Mouse (Mus musculus) left cerebral cortex, adult 11 months (tissue): ENCODE measurements around the gene Gm20388.
A peak's percentile ranks its signal among the peaks of the same experiment; 100 is the strongest.
"Not testable (repeated sequence)": the region's sequence is repeated elsewhere in the genome, so short reads cannot be mapped to it uniquely, and the experiment has no call there.

Source experiments
- DNase-seq: peaks from one replicate; pipeline ENCODE4 v3.0.0; 2022; ENCODE audit warnings: low spot score

The Gm20388 gene

GRCm38 (mm10) chr8:122622727-122623126 lies 2712.1 kb downstream of the Gm20388 start, which contains the start of gene Pabpn1l:
Gene Pabpn1l (minus strand): TSS chr8:122622739.
- DNase-seq, result no peak

GRCm38 (mm10) chr8:122623844-122624642 lies 2713.4 kb downstream of the Gm20388 start:
- no peak for DNase-seq

- DNase-seq, result no peak
These were observed 2714.0 kb downstream of the Gm20388 start for GRCm38 (mm10) chr8:122624653-122625052.

GRCm38 (mm10) chr8:122625811-122626210 lies 2715.2 kb downstream of the Gm20388 start:
- DNase-seq, result no peak

GRCm38 (mm10) chr8:122626896-122627295 lies 2716.3 kb downstream of the Gm20388 start:
- DNase-seq, result no peak

- no peak for DNase-seq
These were observed 2718.7 kb downstream of the Gm20388 start for GRCm38 (mm10) chr8:122629388-122629787.

- DNase-seq, result no peak
These were observed 2720.1 kb downstream of the Gm20388 start for GRCm38 (mm10) chr8:122630696-122631095.

- DNase-seq, result not testable (repeated sequence)
These were observed 2721.5 kb downstream of the Gm20388 start for GRCm38 (mm10) chr8:122632134-122632533.

GRCm38 (mm10) chr8:122633205-122633604 lies 2722.6 kb downstream of the Gm20388 start:
- DNase-seq, result no peak

- DNase-seq, result no peak
These were observed 2725.5 kb downstream of the Gm20388 start for GRCm38 (mm10) chr8:122635878-122636802.

DNA sequence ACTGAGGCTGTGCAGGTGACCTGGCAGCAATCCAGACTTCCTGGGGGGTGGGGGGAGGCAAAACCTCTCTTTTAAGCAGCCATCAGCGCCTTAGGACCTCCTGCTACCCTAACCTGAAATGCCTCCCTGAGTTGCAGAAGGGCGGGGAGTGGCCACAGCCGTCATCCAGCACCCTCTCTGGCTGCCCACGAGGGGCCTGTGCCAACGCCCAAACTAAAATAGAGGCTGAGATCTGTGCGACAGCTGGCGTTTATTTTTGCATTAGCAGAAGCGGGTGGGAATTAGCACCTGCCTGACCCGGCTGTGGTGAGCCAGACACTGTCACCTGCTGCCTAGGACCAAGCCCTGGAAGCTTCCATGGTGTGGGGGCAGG lies 2726.1 kb downstream of the Gm20388 start:
- no peak for DNase-seq

DNA sequence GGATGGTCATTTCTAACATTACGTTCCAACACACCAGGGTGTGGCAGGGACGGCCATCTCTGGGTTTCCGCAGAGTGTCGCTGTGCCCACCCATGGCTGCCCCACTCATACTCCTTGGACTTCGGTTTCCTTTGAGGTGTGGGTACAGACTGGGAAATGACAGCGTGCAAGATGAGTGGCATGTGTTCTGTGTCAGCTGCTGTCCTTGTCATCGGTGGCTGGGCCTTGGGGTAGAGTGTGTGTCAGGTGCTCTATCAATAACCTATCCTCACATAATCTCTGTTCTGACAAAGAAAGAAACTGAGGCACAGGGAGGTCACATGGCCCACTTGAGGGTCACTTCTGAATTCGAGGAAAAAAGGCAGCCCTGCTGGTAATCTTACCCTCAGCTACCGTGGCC lies 2726.6 kb downstream of the Gm20388 start:
- no peak for DNase-seq

- DNase-seq, result no peak
These were observed 2728.0 kb downstream of the Gm20388 start for GRCm38 (mm10) chr8:122638601-122639000.

DNA sequence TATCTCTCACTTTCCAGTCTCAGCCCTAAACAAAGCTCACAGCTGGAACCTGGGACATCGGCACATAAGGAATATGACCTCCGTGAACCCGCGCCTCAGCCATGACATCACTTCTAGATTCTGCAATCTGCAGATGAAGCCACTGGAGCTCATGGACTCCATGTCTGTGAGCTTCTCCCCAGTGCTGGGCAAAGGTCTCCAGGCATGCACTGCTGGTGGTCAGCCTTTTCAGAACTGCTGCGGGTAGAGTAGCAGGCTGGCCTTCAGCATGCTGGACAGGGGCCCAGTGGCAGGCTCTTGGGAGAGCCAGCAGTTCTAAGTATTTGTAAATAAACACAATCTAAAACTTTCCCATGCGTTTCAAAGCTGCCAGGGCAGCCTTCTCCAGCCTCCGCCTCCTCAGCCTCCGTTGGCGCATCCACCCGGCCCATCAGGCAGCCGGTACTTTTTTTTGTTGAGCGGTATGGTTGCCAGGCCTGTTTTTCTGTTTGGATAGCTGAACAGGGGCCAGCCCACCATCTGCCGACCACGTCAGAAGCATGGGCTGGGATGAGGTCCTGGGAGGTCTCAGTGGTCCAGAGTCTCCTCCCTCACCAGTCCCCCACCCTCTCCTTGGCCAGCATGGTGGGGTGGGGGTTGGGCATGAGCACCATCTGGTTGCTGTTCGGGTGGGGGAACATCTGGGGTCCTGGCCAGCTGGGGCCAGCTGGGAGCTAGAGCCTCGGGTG lies 2729.0 kb downstream of the Gm20388 start:
- no peak for DNase-seq

- no peak for DNase-seq
These were observed 2730.2 kb downstream of the Gm20388 start for GRCm38 (mm10) chr8:122640825-122641224.

- DNase-seq, result peak; percentile 61
These were observed 2730.8 kb downstream of the Gm20388 start for GRCm38 (mm10) chr8:122641406-122641805.

GRCm38 (mm10) chr8:122642071-122642470 lies 2731.4 kb downstream of the Gm20388 start:
- no peak for DNase-seq

GRCm38 (mm10) chr8:122644175-122644954 lies 2733.7 kb downstream of the Gm20388 start:
- no peak for DNase-seq

GRCm38 (mm10) chr8:122646337-122646736 lies 2735.7 kb downstream of the Gm20388 start:
- DNase-seq, result no peak

- no peak for DNase-seq
These were observed 2737.7 kb downstream of the Gm20388 start for GRCm38 (mm10) chr8:122648192-122648970.
